Mouse (Mus musculus) stomach, postnatal 0 days (tissue): ENCODE results near the gene Ccdc7a. TPM values are rescaled to one million over a fixed set of nuclear protein-coding genes. Genes with fewer than 3 reads are reported as not detected.

Source experiments
- ATAC-seq: fragments of 200-750 bp; cut with Nextera tagmentation; 2 replicates; pipeline ENCODE4 v1.8.0; 2017; ENCODE audit not compliant: low FRiP score, low TSS enrichment
- DNase-seq: peaks from one replicate; pipeline ENCODE4 v3.0.0-alpha.2; 2016; ENCODE audit warnings: low spot score
- H3K27ac ChIP-seq: fragments of 300-500 bp; sonication (generic); replicated peaks from 2 replicates; pipeline ENCODE4 v1.5.1; 2014; ENCODE audit warnings: mild to moderate bottlenecking, control low read depth
- H3K27me3 ChIP-seq: fragments of 300-500 bp; sonication (generic); 2 replicates; pipeline ENCODE4 v1.6.1; 2014; ENCODE audit warnings: low read length; ENCODE audit not compliant: control insufficient read depth, insufficient read depth
- H3K36me3 ChIP-seq: fragments of 300-500 bp; sonication (generic); 2 replicates; pipeline ENCODE4 v1.6.1; 2014; ENCODE audit warnings: low read length, mixed read lengths; ENCODE audit not compliant: control insufficient read depth, insufficient read depth
- H3K4me1 ChIP-seq: fragments of 300-500 bp; sonication (generic); replicated peaks from 2 replicates; pipeline ENCODE4 v1.6.1; 2014; ENCODE audit warnings: antibody characterized with exemption; ENCODE audit not compliant: control insufficient read depth, insufficient read depth
- H3K4me2 ChIP-seq: fragments of 300-500 bp; sonication (generic); replicated peaks from 2 replicates; pipeline ENCODE4 v1.6.1; 2014; ENCODE audit warnings: low read depth, mild to moderate bottlenecking, control low read depth, moderate library complexity
- H3K4me3 ChIP-seq: fragments of 300-500 bp; sonication (generic); 2 replicates; pipeline ENCODE4 v1.5.1; 2014; ENCODE audit warnings: low read depth, low read length, control low read depth
- H3K9ac ChIP-seq: fragments of 300-500 bp; sonication (generic); 2 replicates; pipeline ENCODE4 v1.6.1; 2014; ENCODE audit warnings: mild to moderate bottlenecking, low read length, control low read depth, mixed read lengths
- H3K9me3 ChIP-seq: fragments of 300-500 bp; sonication (generic); 2 replicates; pipeline ENCODE4 v1.6.1; 2016; ENCODE audit warnings: low read length; ENCODE audit not compliant: control insufficient read depth
- CTCF ChIP-seq: IDR thresholded peaks from 2 replicates; pipeline ENCODE4 v1.5.1; 2016; ENCODE audit warnings: antibody characterized with exemption, low read depth, mild to moderate bottlenecking, moderate library complexity
- EP300 ChIP-seq: optimal IDR thresholded peaks from 2 replicates; pipeline ENCODE3; 2016; ENCODE audit warnings: antibody characterized with exemption
- WGBS: fragments of 180-500 bp; shearing (Covaris S2); extraction: QIAGEN DNeasy Blood & Tissue Kit; methylation state at CpG from one replicate; pipeline ENCODE4 v1.1.7; 2014; 5-methylcytosine and 5-hydroxymethylcytosine counted together
- polyA plus RNA-seq: library from polyadenylated mRNA; unstranded; fragments of >200 nt; fragmentation: Nextera tagmentation; extraction: Ambion mirVana; gene quantifications from 2 replicates; pipeline ENCODE4 v1.2.1, GENCODE M21; 2015

Ccdc7a gene
- polyA plus RNA-seq, 1 experiment from 2014 or later, result not detected

- Histone ChIP-seq H3K9me3 (no peaks in the 10 kb centered on the region), H3K27ac (no peak overlapping the region), H3K4me3 (no peak overlapping the region), H3K36me3 (no peaks in the 10 kb centered on the region), H3K27me3 (no peaks in the 10 kb centered on the region), H3K9ac (no peak overlapping the region), H3K4me2 (no peak overlapping the region), H3K4me1 (no peaks in the 10 kb centered on the region)
- ATAC-seq, result no peak
- TF ChIP-seq CTCF, result no peak
- no peak for TF ChIP-seq EP300
- 37% methylated on average over 3 of the region's 3 CpGs for WGBS
- no peak for DNase-seq
These were observed 182.6 kb downstream of the Ccdc7a start for GRCm38 (mm10) chr8:128882719-128883118.

- WGBS, result 42% methylated on average over 5 of the region's 5 CpGs
- no peak for ATAC-seq
- TF ChIP-seq CTCF, result no peak
- no peak for TF ChIP-seq EP300
- Histone ChIP-seq H3K4me2 (no peak overlapping the region), H3K27me3 (no peaks in the 10 kb centered on the region), H3K4me3 (no peak overlapping the region), H3K4me1 (no peaks in the 10 kb centered on the region), H3K9ac (no peak overlapping the region), H3K9me3 (no peaks in the 10 kb centered on the region), H3K27ac (no peak overlapping the region), H3K36me3 (no peaks in the 10 kb centered on the region)
- no peak for DNase-seq
These were observed 221.6 kb downstream of the Ccdc7a start for GRCm38 (mm10) chr8:128843749-128844148.

GRCm38 (mm10) chr8:128812521-128812920 lies 252.8 kb downstream of the Ccdc7a start:
- Histone ChIP-seq H3K4me3 (no peak overlapping the region), H3K27me3 (no peaks in the 10 kb centered on the region), H3K27ac (no peak overlapping the region), H3K4me1 (no peaks in the 10 kb centered on the region), H3K36me3 (no peaks in the 10 kb centered on the region), H3K9me3 (no peaks in the 10 kb centered on the region), H3K4me2 (no peak overlapping the region), H3K9ac (no peak overlapping the region)
- TF ChIP-seq EP300 (no peak), CTCF (no peak)
- 60% methylated on average over 4 of the region's 4 CpGs for WGBS
- ATAC-seq (no peak), DNase-seq (no peak)

GRCm38 (mm10) chr8:128798594-128798993 lies 266.7 kb downstream of the Ccdc7a start, which contains the start of gene Gm3952:
Gene Gm3952 (minus strand): TSS chr8:128798694.
- no peak for DNase-seq
- Histone ChIP-seq H3K27me3 (no peaks in the 10 kb centered on the region), H3K36me3 (no peaks in the 10 kb centered on the region), H3K9ac (no peak within 1 kb of the TSS), H3K4me3 (no peak within 1 kb of the TSS), H3K9me3 (no peaks in the 10 kb centered on the region), H3K27ac (no peak within 1 kb of the TSS), H3K4me1 (no peaks in the 10 kb centered on the region), H3K4me2 (no peak within 1 kb of the TSS)
- no peak for ATAC-seq
- 65% methylated on average over 1 of the region's 1 CpGs for WGBS
- TF ChIP-seq CTCF (no peak), EP300 (no peak)

- no peak overlapping the region for H3K4me3 ChIP-seq
- H3K4me2 ChIP-seq, result no peak overlapping the region
- TF ChIP-seq EP300, result no peak
- WGBS, result 93% methylated on average over 3 of the region's 3 CpGs
- peaks cover 10% of the 10 kb centered on the region; the same call in 1 of the 2 replicates for H3K36me3 ChIP-seq
- DNase-seq (no peak), ATAC-seq (no peak)
- H3K27me3 ChIP-seq, result no peaks in the 10 kb centered on the region
- no peaks in the 10 kb centered on the region for H3K4me1 ChIP-seq
- no peaks in the 10 kb centered on the region for H3K9me3 ChIP-seq
- H3K27ac ChIP-seq, result no peak overlapping the region
- H3K9ac ChIP-seq, result no peak overlapping the region
These were observed 329.6 kb downstream of the Ccdc7a start for GRCm38 (mm10) chr8:128735692-128736091.

- Histone ChIP-seq H3K9ac (no peak overlapping the region), H3K36me3 (peaks cover 10% of the 10 kb centered on the region; the same call in 1 of the 2 replicates), H3K4me2 (no peak overlapping the region), H3K4me1 (no peaks in the 10 kb centered on the region), H3K4me3 (no peak overlapping the region), H3K9me3 (no peaks in the 10 kb centered on the region), H3K27ac (no peak overlapping the region), H3K27me3 (no peaks in the 10 kb centered on the region)
- WGBS, result 95% methylated on average over 3 of the region's 3 CpGs
- TF ChIP-seq CTCF, result no peak
- no peak for TF ChIP-seq EP300
- DNase-seq, result no peak
- no peak for ATAC-seq
These were observed 331.2 kb downstream of the Ccdc7a start for GRCm38 (mm10) chr8:128734118-128734517.
